Comparison of ENCODE assay signal across 28 mouse cellular contexts in genomic region chr11:69601768-69602167, GRCm38 (mm10). TPM values are rescaled to one million over a fixed set of nuclear protein-coding genes. Genes with fewer than 3 reads are reported as not detected.
DNase-seq lines count a peak whose midpoint lies in the region; ATAC-seq and TF ChIP-seq lines count a peak whose summit lies in the region.
"Had no signal": no experiment of that assay in that cellular context is flagged by ENCODE, and none has a peak within 500 bp of the region (broad histone marks: within the 10 kb centered on the region; RNA-seq: fewer than 3 reads in every experiment).

No protein-coding gene starts in this region.

- H3K27ac ChIP-seq in heart, embryonic 10.5 days: peak overlapping the region; percentile 84
- H3K27ac ChIP-seq in layer of hippocampus, adult 2 months: peak overlapping the region; percentile 77; the same call in 1 of the 2 replicates
- no peak overlapping the region for H3K27ac ChIP-seq in MEL (ENCODE audit: control insufficient read depth, low read depth, low read length)
- H3K27ac ChIP-seq in liver, embryonic 12.5 days: peak overlapping the region; percentile 92
- H3K27ac ChIP-seq: embryonic facial prominence, embryonic 12.5 days; forebrain, embryonic 13.5 days; hindbrain, embryonic 12.5 days; limb, embryonic 10.5 days; macrophage; midbrain, embryonic 15.5 days; neural tube, embryonic 12.5 days had no signal

- DNase-seq in heart, embryonic 10.5 days (ENCODE audit: low spot score): no peak
- no peak for DNase-seq in heart, adult 18-20 months
- DNase-seq in layer of hippocampus, adult 2 months (ENCODE audit: low spot score in 2 of 2): no peak
- no peak for DNase-seq in layer of hippocampus, postnatal 25 days (ENCODE audit: extremely low spot score in 1 of 2, low spot score in 1 of 2)
- peak; percentile 65 for DNase-seq in MEL (ENCODE audit: low read depth, low spot score)
- DNase-seq in frontal cortex, postnatal 14 days (ENCODE audit: low spot score in 2 of 2): no peak
- DNase-seq: cerebellum, adult 11-12 months; cerebellum, postnatal 25 days; gastrocnemius, postnatal 10 days; kidney, adult 18-20 months; kidney, postnatal 10 days had no signal

- peak; percentile 29 to 53 for TF ChIP-seq EP300 in MEL (IDR thresholded peaks at IDR 0.05; ENCODE audit: low read depth in 1 of 2, low read length in 2 of 2)

- peaks cover 75% of the 10 kb centered on the region for H3K4me1 ChIP-seq in heart, embryonic 10.5 days
- peaks cover 14 to 33% of the 10 kb centered on the region in 2 experiments for H3K4me1 ChIP-seq in MEL (ENCODE audit: control insufficient read depth in 1 of 2, insufficient read depth in 2 of 2, low read length in 2 of 2)
- peaks cover 76% of the 10 kb centered on the region for H3K4me1 ChIP-seq in liver, embryonic 12.5 days

- no peak for ATAC-seq in liver, embryonic 12.5 days
- ATAC-seq: activated CD4-positive, CD25-positive, alpha-beta regulatory T cell, adult 4 months; forebrain, embryonic 13.5 days; inflammation-experienced regulatory T-cells, adult 6 months; midbrain, embryonic 15.5 days had no signal

- H3K4me2 ChIP-seq in liver, embryonic 12.5 days: peak overlapping the region; percentile 100
- H3K4me2 ChIP-seq: embryonic facial prominence, embryonic 12.5 days; forebrain, embryonic 13.5 days; hindbrain, embryonic 12.5 days; midbrain, embryonic 15.5 days; neural tube, embryonic 12.5 days had no signal

- H3K27me3 ChIP-seq in heart, embryonic 10.5 days (ENCODE audit: insufficient read depth, poor library complexity, severe bottlenecking): no peaks in the 10 kb centered on the region
- no peaks in the 10 kb centered on the region for H3K27me3 ChIP-seq in MEL (ENCODE audit: control insufficient read depth in 1 of 2, insufficient read depth in 2 of 2, low read length in 2 of 2)
- no peaks in the 10 kb centered on the region for H3K27me3 ChIP-seq in liver, embryonic 12.5 days (replicated peaks)
- H3K27me3 ChIP-seq: forebrain, embryonic 13.5 days; midbrain, embryonic 15.5 days had no signal

- TF ChIP-seq POLR2A in MEL (IDR thresholded peaks at IDR 0.05; ENCODE audit: control insufficient read depth in 1 of 2, insufficient read depth in 1 of 2, low read depth in 1 of 2, low read length in 2 of 2, poor library complexity in 1 of 2): no peak

- 37% methylated on average over 3 of the region's 3 CpGs for WGBS in heart, embryonic 10.5 days
- WGBS in liver, embryonic 12.5 days (ENCODE audit: insufficient replicate concordance): 41% methylated on average over 3 of the region's 3 CpGs

- H3K9ac ChIP-seq in MEL (ENCODE audit: control insufficient read depth, low read depth, low read length, poor library complexity, severe bottlenecking): no peak overlapping the region
- H3K9ac ChIP-seq in liver, embryonic 12.5 days: peak overlapping the region; percentile 67; the same call in 1 of the 2 replicates
- H3K9ac ChIP-seq: embryonic facial prominence, embryonic 12.5 days; forebrain, embryonic 13.5 days; hindbrain, embryonic 12.5 days; midbrain, embryonic 15.5 days; neural tube, embryonic 12.5 days had no signal

- 0 out of 2 replicates have a peak overlapping the region, but pooled peaks have one; percentile 10 for H3K4me3 ChIP-seq in heart, embryonic 10.5 days
- no peak overlapping the region; the same call in 1 of the 2 replicates for H3K4me3 ChIP-seq in layer of hippocampus, adult 2 months
- no peak overlapping the region for H3K4me3 ChIP-seq in MEL (ENCODE audit: control insufficient read depth in 1 of 2, insufficient read depth in 1 of 2, low read depth in 2 of 2, low read length in 2 of 2)
- no peak overlapping the region for H3K4me3 ChIP-seq in liver, embryonic 12.5 days
- H3K4me3 ChIP-seq: embryonic facial prominence, embryonic 12.5 days; erythroblast, embryonic 14.5 days; forebrain, embryonic 13.5 days; hindbrain, embryonic 12.5 days; limb, embryonic 10.5 days; midbrain, embryonic 15.5 days; neural tube, embryonic 12.5 days had no signal

- H3K9me3 ChIP-seq in heart, embryonic 10.5 days: no peaks in the 10 kb centered on the region
- no peaks in the 10 kb centered on the region for H3K9me3 ChIP-seq in MEL (replicated peaks; ENCODE audit: insufficient read depth, low read length)
- no peaks in the 10 kb centered on the region for H3K9me3 ChIP-seq in liver, embryonic 12.5 days (replicated peaks)
- H3K9me3 ChIP-seq: embryonic facial prominence, embryonic 12.5 days; forebrain, embryonic 13.5 days; hindbrain, embryonic 12.5 days; limb, embryonic 10.5 days; midbrain, embryonic 15.5 days; neural tube, embryonic 12.5 days had no signal

- H3K36me3 ChIP-seq in heart, embryonic 10.5 days: 0 out of 2 replicates have a peak, but pooled peaks cover 3% of the 10 kb centered on the region
- peaks cover 4 to 19% of the 10 kb centered on the region in 2 experiments for H3K36me3 ChIP-seq in MEL (ENCODE audit: control insufficient read depth in 1 of 2, insufficient read depth in 2 of 2, low read length in 2 of 2)
- peaks cover 56% of the 10 kb centered on the region for H3K36me3 ChIP-seq in liver, embryonic 12.5 days
- H3K36me3 ChIP-seq: embryonic facial prominence, embryonic 12.5 days; hindbrain, embryonic 12.5 days; limb, embryonic 10.5 days; neural tube, embryonic 12.5 days had no signal

- peaks cover 6% of the 10 kb centered on the region for H3K79me2 ChIP-seq in MEL (ENCODE audit: control insufficient read depth, insufficient read depth, low read length, poor library complexity)

- no peak for TF ChIP-seq CTCF in layer of hippocampus, adult 2 months (conservative IDR thresholded peaks at IDR 0.05)
- TF ChIP-seq CTCF in MEL (IDR thresholded peaks at IDR 0.05 in 2 of 3, conservative IDR thresholded peaks at IDR 0.05 in 1 of 3; ENCODE audit: control insufficient read depth in 1 of 3, insufficient read depth in 1 of 3, low read depth in 2 of 3, low read length in 3 of 3, poor library complexity in 1 of 3, severe bottlenecking in 1 of 3): no peak

- no peak for TF ChIP-seq RAD21 in MEL (IDR thresholded peaks at IDR 0.05; ENCODE audit: low read depth, low read length)

TF ChIP-seq in MEL, 35 proteins besides CTCF, POLR2A, EP300 and RAD21 (continues in another document):
- TF ChIP-seq CHD2 (IDR thresholded peaks at IDR 0.05; ENCODE audit: low read length) (no peak), TBP (IDR thresholded peaks at IDR 0.05; ENCODE audit: low read depth, low read length) (no peak), MAX (IDR thresholded peaks at IDR 0.05; ENCODE audit: low read length) (0 out of 2 replicates have a peak, but pooled peaks have one; percentile 25), POLR2AphosphoS5 (IDR thresholded peaks at IDR 0.05; ENCODE audit: borderline replicate concordance, low read depth, low read length) (no peak), UBTF (IDR thresholded peaks at IDR 0.05; ENCODE audit: borderline replicate concordance, insufficient read depth, low read depth, low read length) (no peak), GABPA (IDR thresholded peaks at IDR 0.05; ENCODE audit: low read depth, low read length) (no peak)

RNA-seq across cellular contexts. Expression of gene Atp1b2, which starts 4.0 kb away (rescaled TPM):
- 15.6 and 24.1 TPM in 2 replicates for polyA plus RNA-seq in heart, embryonic 10.5 days (2016; fragmentation: Nextera tagmentation; extraction: Ambion mirVana)
- 10 to 100 TPM; 15.2 to 16.4 TPM for total RNA-seq in heart, adult 18-20 months (2021)
- 100 to 1,000 TPM; 391 to 411 TPM for total RNA-seq in layer of hippocampus, adult 2 months (2021)
- total RNA-seq in layer of hippocampus, postnatal 25 days (2021): 100 to 1,000 TPM; 394 to 472 TPM
- 13.4 and 15.1 TPM in 2 replicates for total RNA-seq in MEL (2012; rRNA removed)
- polyA plus RNA-seq in MEL (2012; ENCODE audit: insufficient read depth in 1 of 2, insufficient read length in 2 of 2, low read depth in 1 of 2, low replicate concordance in 2 of 2, missing spikeins in 1 of 2): 100 to 1,000 TPM in 1 of 2 experiments, not detected in 1; 136 TPM
- polyA plus RNA-seq in liver, embryonic 12.5 days (2016; fragmentation: Nextera tagmentation; extraction: Ambion mirVana): 38.3 and 39.8 TPM in 2 replicates
- polyA plus RNA-seq: macrophage had no signal

RNA-seq across cellular contexts. Expression of gene Shbg, which starts 15.9 kb away (rescaled TPM):
- polyA plus RNA-seq in heart, embryonic 10.5 days (2016; fragmentation: Nextera tagmentation; extraction: Ambion mirVana): 0.25 and 7.5 TPM in 2 replicates
- not detected for total RNA-seq in heart, adult 18-20 months (2021)
- total RNA-seq in layer of hippocampus, adult 2 months (2021): not detected
- not detected for total RNA-seq in layer of hippocampus, postnatal 25 days (2021)
- not detected in 2 replicates for total RNA-seq in MEL (2012; rRNA removed)
- polyA plus RNA-seq in MEL (2012; ENCODE audit: insufficient read depth in 1 of 2, insufficient read length in 2 of 2, low read depth in 1 of 2, low replicate concordance in 2 of 2, missing spikeins in 1 of 2): not detected
- polyA plus RNA-seq in liver, embryonic 12.5 days (2016; fragmentation: Nextera tagmentation; extraction: Ambion mirVana): 33.0 and 34.9 TPM in 2 replicates
- total RNA-seq: granulocyte monocyte progenitor cell, adult 5-6 weeks; heart, postnatal 25 days; layer of hippocampus, postnatal 14 days; liver, adult 2 months had no signal
- polyA plus RNA-seq: activated CD4-positive, CD25-positive, alpha-beta regulatory T cell, adult 4 months; embryonic facial prominence, embryonic 12.5 days; forebrain, embryonic 13.5 days; hindbrain, embryonic 12.5 days; limb, embryonic 10.5 days; lung, embryonic 16.5 days; macrophage; midbrain, embryonic 15.5 days; neural tube, embryonic 12.5 days; urinary bladder, adult 2 months had no signal

RNA-seq across cellular contexts. Expression of gene Sat2, which starts 20.1 kb away (rescaled TPM):
- 18.8 and 21.8 TPM in 2 replicates for polyA plus RNA-seq in heart, embryonic 10.5 days (2016; fragmentation: Nextera tagmentation; extraction: Ambion mirVana)
- 1 to 10 TPM; 3.3 to 3.8 TPM for total RNA-seq in heart, adult 18-20 months (2021)
- total RNA-seq in layer of hippocampus, adult 2 months (2021): 10 to 100 TPM; 15.1 to 15.6 TPM
- total RNA-seq in layer of hippocampus, postnatal 25 days (2021): 10 to 100 TPM; 15.5 to 15.8 TPM
- total RNA-seq in MEL (2012; rRNA removed): not detected in 2 replicates
- polyA plus RNA-seq in MEL (2012; ENCODE audit: insufficient read depth in 1 of 2, insufficient read length in 2 of 2, low read depth in 1 of 2, low replicate concordance in 2 of 2, missing spikeins in 1 of 2): not detected
- 11.5 and 12.4 TPM in 2 replicates for polyA plus RNA-seq in liver, embryonic 12.5 days (2016; fragmentation: Nextera tagmentation; extraction: Ambion mirVana)
- total RNA-seq: granulocyte monocyte progenitor cell, adult 5-6 weeks had no signal
- polyA plus RNA-seq: activated CD4-positive, CD25-positive, alpha-beta regulatory T cell, adult 4 months; erythroblast, embryonic 14.5 days; inflammation-experienced regulatory T-cells, adult 6 months had no signal

RNA-seq across cellular contexts. Expression of gene Trp53, which starts 21.6 kb away (rescaled TPM):
- 104 and 161 TPM in 2 replicates for polyA plus RNA-seq in heart, embryonic 10.5 days (2016; fragmentation: Nextera tagmentation; extraction: Ambion mirVana)
- 10 to 100 TPM; 15.0 to 15.5 TPM for total RNA-seq in heart, adult 18-20 months (2021)
- 10 to 100 TPM; 28.5 to 32.3 TPM for total RNA-seq in layer of hippocampus, adult 2 months (2021)
- total RNA-seq in layer of hippocampus, postnatal 25 days (2021): 10 to 100 TPM; 24.3 to 29.8 TPM
- total RNA-seq in MEL (2012; rRNA removed): 74.1 and 76.4 TPM in 2 replicates
- polyA plus RNA-seq in MEL (2012; ENCODE audit: insufficient read depth in 1 of 2, insufficient read length in 2 of 2, low read depth in 1 of 2, low replicate concordance in 2 of 2, missing spikeins in 1 of 2): 100 to 1,000 TPM in 1 of 2 experiments, not detected in 1; 212 TPM
- 110 TPM in 2 replicates for polyA plus RNA-seq in liver, embryonic 12.5 days (2016; fragmentation: Nextera tagmentation; extraction: Ambion mirVana)

RNA-seq across cellular contexts. Expression of gene Wrap53, which starts 21.7 kb away (rescaled TPM):
- 27.2 and 32.4 TPM in 2 replicates for polyA plus RNA-seq in heart, embryonic 10.5 days (2016; fragmentation: Nextera tagmentation; extraction: Ambion mirVana)
- total RNA-seq in heart, adult 18-20 months (2021): 1 to 10 TPM; 5.0 to 5.4 TPM
- 10 to 100 TPM; 12.0 to 14.3 TPM for total RNA-seq in layer of hippocampus, adult 2 months (2021)
- 10 to 100 TPM; 11.7 to 12.5 TPM for total RNA-seq in layer of hippocampus, postnatal 25 days (2021)
- total RNA-seq in MEL (2012; rRNA removed): 18.5 and 18.9 TPM in 2 replicates
- 10 to 100 TPM in 1 of 2 experiments, not detected in 1; 24.5 TPM for polyA plus RNA-seq in MEL (2012; ENCODE audit: insufficient read depth in 1 of 2, insufficient read length in 2 of 2, low read depth in 1 of 2, low replicate concordance in 2 of 2, missing spikeins in 1 of 2)
- polyA plus RNA-seq in liver, embryonic 12.5 days (2016; fragmentation: Nextera tagmentation; extraction: Ambion mirVana): 24.3 and 27.1 TPM in 2 replicates

Comparison
In these comparisons a context has a peak if more than half of its experiments do, and no peak if none do; other contexts are left out.
1. RNA of gene Atp1b2, which starts 4.0 kb away (total RNA-seq): 394 to 472 TPM in layer of hippocampus, postnatal 25 days and 391 to 411 TPM in layer of hippocampus, adult 2 months; 15.2 to 16.4 TPM in heart, adult 18-20 months and 13.4 to 15.1 TPM in MEL; every median in the first group is over 10 times any median in the second.